Mouse (Mus musculus) urinary bladder, postnatal 25 days (tissue): ENCODE results near the gene Arl8a.

Experiments used
- DNase-seq: peaks from one replicate; pipeline ENCODE4 v3.0.0; 2022; ENCODE audit warnings: low spot score

The Arl8a gene

GRCm38 (mm10) chr1:135199014-135199819 lies 52.6 kb downstream of the Arl8a start:
- no peak for DNase-seq

- DNase-seq: no peak
Measured at GRCm38 (mm10) chr1:135200400-135200799, 53.8 kb downstream of the Arl8a start.

GRCm38 (mm10) chr1:135204196-135205126 lies 57.8 kb downstream of the Arl8a start:
- DNase-seq: no peak

GRCm38 (mm10) chr1:135205257-135205656 lies 58.6 kb downstream of the Arl8a start:
- DNase-seq: no peak
